Mouse (Mus musculus) erythroblast, embryonic 14.5 days (primary cell): ENCODE results near the gene Pelo.

Source experiments
- GATA1 ChIP-seq: IDR thresholded peaks from 2 replicates; pipeline ENCODE4 v1.6.1; 2012; ENCODE audit warnings: low read length, inconsistent platforms, mixed read lengths
- TAL1 ChIP-seq: IDR thresholded peaks from 3 replicates; pipeline ENCODE4 v1.6.1; 2012; ENCODE audit warnings: low read length, inconsistent platforms, mixed read lengths

DNA sequence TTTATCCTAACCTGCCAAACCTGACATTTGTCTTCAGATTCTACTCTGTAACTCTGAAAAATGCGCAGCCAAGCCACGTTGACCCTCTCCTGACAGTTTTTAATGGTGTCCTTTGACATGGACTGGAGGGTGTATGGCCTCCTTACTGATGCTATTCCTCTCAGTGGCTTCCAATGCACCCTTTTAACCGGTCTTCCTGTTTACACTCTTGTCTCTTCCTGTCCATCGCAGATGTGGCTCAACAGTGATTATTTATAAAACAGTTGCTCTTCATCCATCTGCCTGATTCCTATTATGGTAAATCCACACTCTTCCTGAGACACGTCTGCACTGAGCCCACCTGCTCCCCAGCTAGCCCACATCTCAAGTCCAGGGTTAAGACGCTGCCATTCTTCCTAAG is 4.0 kb downstream of the Pelo start:
- TF ChIP-seq TAL1 (no peak), GATA1 (no peak)
